ENCODE assay signal across 7 mouse cellular contexts in the genomic region with DNA sequence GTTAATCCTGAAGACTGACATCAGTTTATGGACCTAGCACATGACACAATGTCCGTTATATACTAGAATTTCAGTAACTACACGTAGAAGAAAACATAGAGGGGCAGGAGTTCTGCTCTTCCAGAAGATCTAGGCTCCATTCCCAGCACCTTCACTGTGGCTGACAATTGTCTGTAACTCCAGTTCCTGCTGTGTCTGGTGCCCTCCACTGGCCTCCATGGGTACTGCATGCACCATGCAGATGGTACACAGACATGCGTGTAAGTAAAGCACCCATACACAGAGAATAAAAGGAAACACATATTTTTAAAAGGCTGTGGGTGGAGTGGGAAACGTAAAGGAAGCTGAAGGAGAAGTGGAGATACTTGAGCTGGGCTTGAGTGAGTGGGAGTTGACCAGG.
DNase-seq lines count a peak whose midpoint lies in the region; ATAC-seq and TF ChIP-seq lines count a peak whose summit lies in the region.

No protein-coding gene starts in this region.

- no peak overlapping the region for H3ac ChIP-seq in C2C12 (ENCODE audit: control insufficient read depth, insufficient read length, low read depth)

- H3K9ac ChIP-seq in MEL (ENCODE audit: control insufficient read depth, low read depth, low read length, poor library complexity, severe bottlenecking): no peak overlapping the region

- no peak overlapping the region for H3K27ac ChIP-seq in layer of hippocampus, adult 2 months
- H3K27ac ChIP-seq in MEL (ENCODE audit: control insufficient read depth, low read depth, low read length): no peak overlapping the region
- no peak overlapping the region for H3K27ac ChIP-seq in heart, embryonic 10.5 days

- H3K4me1 ChIP-seq in MEL (ENCODE audit: control insufficient read depth in 1 of 2, insufficient read depth in 2 of 2, low read length in 2 of 2): peaks cover 0 to 3% of the 10 kb centered on the region in 2 experiments; a peak in 1 of 4 replicates
- H3K4me1 ChIP-seq in heart, embryonic 10.5 days: peaks cover 33% of the 10 kb centered on the region

- no peak for DNase-seq in layer of hippocampus, adult 2 months (ENCODE audit: low spot score in 2 of 2)
- DNase-seq in layer of hippocampus, adult 11-12 months (ENCODE audit: low spot score): no peak
- peak; percentile 66 for DNase-seq in MEL (ENCODE audit: low read depth, low spot score)
- no peak for DNase-seq in heart, embryonic 10.5 days (ENCODE audit: low spot score)
- no peak for DNase-seq in T-cell, adult 2 months (ENCODE audit: low spot score)

- H3K27me3 ChIP-seq in C2C12 (ENCODE audit: control insufficient read depth, insufficient read depth, insufficient read length): no peaks in the 10 kb centered on the region
- no peaks in the 10 kb centered on the region for H3K27me3 ChIP-seq in MEL (ENCODE audit: control insufficient read depth in 1 of 2, insufficient read depth in 2 of 2, low read length in 2 of 2)
- peaks cover 9% of the 10 kb centered on the region for H3K27me3 ChIP-seq in heart, embryonic 10.5 days (ENCODE audit: insufficient read depth, poor library complexity, severe bottlenecking)

- TF ChIP-seq CTCF in layer of hippocampus, adult 2 months (conservative IDR thresholded peaks at IDR 0.05): peak; percentile 73
- TF ChIP-seq CTCF in C2C12 (IDR thresholded peaks at IDR 0.05; ENCODE audit: control insufficient read depth, insufficient read depth, insufficient read length) (peak; percentile 47), MEL (IDR thresholded peaks at IDR 0.05 in 2 of 3, conservative IDR thresholded peaks at IDR 0.05 in 1 of 3; ENCODE audit: control insufficient read depth in 1 of 3, insufficient read depth in 1 of 3, low read depth in 2 of 3, low read length in 3 of 3, poor library complexity in 1 of 3, severe bottlenecking in 1 of 3) (peak; percentile 82 to 98 (median 85))

- peaks cover 100% of the 10 kb centered on the region for H3K79me2 ChIP-seq in C2C12 (ENCODE audit: control insufficient read depth, insufficient read depth)
- H3K79me2 ChIP-seq in MEL (ENCODE audit: control insufficient read depth, insufficient read depth, low read length, poor library complexity): no peaks in the 10 kb centered on the region

- no peak overlapping the region for H3K4me3 ChIP-seq in layer of hippocampus, adult 2 months
- H3K4me3 ChIP-seq in C2C12 (ENCODE audit: insufficient read depth, poor library complexity, severe bottlenecking) (no peak overlapping the region), MEL (ENCODE audit: control insufficient read depth in 1 of 2, insufficient read depth in 1 of 2, low read depth in 2 of 2, low read length in 2 of 2) (no peak overlapping the region)
- H3K4me3 ChIP-seq in heart, embryonic 10.5 days: no peak overlapping the region

- 80% methylated on average over 4 of the region's 4 CpGs for WGBS in heart, embryonic 10.5 days

- TF ChIP-seq RAD21 in MEL (IDR thresholded peaks at IDR 0.05; ENCODE audit: low read depth, low read length): peak; percentile 72

- peak; percentile 86 for ATAC-seq in megakaryocyte progenitor cell, adult 5-6 weeks (replicated peaks; ENCODE audit: poor library complexity)

- no peak for TF ChIP-seq EP300 in MEL (IDR thresholded peaks at IDR 0.05; ENCODE audit: low read depth in 1 of 2, low read length in 2 of 2)

- H3K79me3 ChIP-seq in C2C12 (ENCODE audit: low read depth): peaks cover 98% of the 10 kb centered on the region

- TF ChIP-seq POLR2A in MEL (IDR thresholded peaks at IDR 0.05; ENCODE audit: control insufficient read depth in 1 of 2, insufficient read depth in 1 of 2, low read depth in 1 of 2, low read length in 2 of 2, poor library complexity in 1 of 2): no peak

- H3K9me3 ChIP-seq in MEL (replicated peaks; ENCODE audit: insufficient read depth, low read length): no peaks in the 10 kb centered on the region
- H3K9me3 ChIP-seq in heart, embryonic 10.5 days: no peaks in the 10 kb centered on the region

- H3K36me3 ChIP-seq in C2C12 (ENCODE audit: control insufficient read depth, insufficient read depth) (peaks cover 71% of the 10 kb centered on the region), MEL (ENCODE audit: control insufficient read depth in 1 of 2, insufficient read depth in 2 of 2, low read length in 2 of 2) (no peaks in the 10 kb centered on the region)
- no peaks in the 10 kb centered on the region for H3K36me3 ChIP-seq in heart, embryonic 10.5 days

TF ChIP-seq in C2C12, 6 proteins besides CTCF, POLR2A, EP300 and RAD21:
- TF ChIP-seq CEBPB (IDR thresholded peaks at IDR 0.05; ENCODE audit: low read depth): no peak
- no peak for TF ChIP-seq MYOD1 (IDR thresholded peaks at IDR 0.05; ENCODE audit: control insufficient read depth, insufficient read length, low read depth)
- no peak for TF ChIP-seq MAX (IDR thresholded peaks at IDR 0.05)
- no peak for TF ChIP-seq USF1 (IDR thresholded peaks at IDR 0.05; ENCODE audit: low read depth)
- TF ChIP-seq FOSL1 (IDR thresholded peaks at IDR 0.05; ENCODE audit: insufficient read depth, low read length, poor library complexity, severe bottlenecking): no peak
- TF ChIP-seq MYOG (IDR thresholded peaks at IDR 0.05; ENCODE audit: control insufficient read depth, extremely low read depth, insufficient read length): no peak

TF ChIP-seq in MEL, 35 proteins besides CTCF, POLR2A, EP300 and RAD21:
- no peak for TF ChIP-seq MXI1 (IDR thresholded peaks at IDR 0.05; ENCODE audit: low read depth, low read length)
- no peak for TF ChIP-seq NRF1 (IDR thresholded peaks at IDR 0.05; ENCODE audit: insufficient read depth, low read depth, low read length, poor library complexity, severe bottlenecking)
- no peak for TF ChIP-seq KAT2A (conservative IDR thresholded peaks at IDR 0.05; ENCODE audit: low read depth, low read length)
- peak; percentile 57 for TF ChIP-seq SMC3 (IDR thresholded peaks at IDR 0.05; ENCODE audit: low read depth, low read length)
TF ChIP-seq in MEL: peak in this region for 1.
